Mouse (Mus musculus) limb, embryonic 15.5 days (tissue): Measurements from ENCODE around the gene Kcnk16. TPM values are rescaled to one million over a fixed set of nuclear protein-coding genes. Genes with fewer than 3 reads are reported as not detected.

Experiments
- ATAC-seq: fragments of 200-750 bp; cut with Nextera tagmentation; 2 replicates; pipeline ENCODE4 v1.8.0; 2017; ENCODE audit warnings: low read depth, moderate TSS enrichment; ENCODE audit not compliant: insufficient number of reproducible peaks, low FRiP score, low TSS enrichment
- H3K27ac ChIP-seq: fragments of 300-500 bp; sonication (generic); 2 replicates; pipeline ENCODE4 v1.5.1; 2015; ENCODE audit warnings: moderate library complexity, mild to moderate bottlenecking, inconsistent platforms
- H3K27me3 ChIP-seq: fragments of 300-500 bp; sonication (generic); 2 replicates; pipeline ENCODE4 v1.6.1; 2015; ENCODE audit warnings: inconsistent platforms
- H3K36me3 ChIP-seq: fragments of 300-500 bp; sonication (generic); 2 replicates; pipeline ENCODE4 v1.6.1; 2015; ENCODE audit warnings: inconsistent platforms
- H3K4me1 ChIP-seq: fragments of 300-500 bp; sonication (generic); 2 replicates; pipeline ENCODE4 v1.6.1; 2015; ENCODE audit warnings: inconsistent platforms
- H3K4me2 ChIP-seq: fragments of 300-500 bp; sonication (generic); 2 replicates; pipeline ENCODE4 v1.6.1; 2015; ENCODE audit warnings: mild to moderate bottlenecking, inconsistent platforms
- H3K4me3 ChIP-seq: fragments of 300-500 bp; sonication (generic); 2 replicates; pipeline ENCODE4 v1.5.1; 2015; ENCODE audit warnings: mild to moderate bottlenecking, inconsistent platforms
- H3K9ac ChIP-seq: fragments of 300-500 bp; sonication (generic); 2 replicates; pipeline ENCODE4 v1.6.1; 2015; ENCODE audit warnings: inconsistent platforms
- H3K9me3 ChIP-seq: fragments of 300-500 bp; sonication (generic); 2 replicates; pipeline ENCODE4 v1.6.1; 2016; ENCODE audit warnings: inconsistent platforms
- WGBS: fragments of 180-500 bp; shearing (Covaris S2); methylation state at CpG from one replicate; pipeline ENCODE4 v1.1.7; 2015; 5-methylcytosine and 5-hydroxymethylcytosine counted together
- polyA plus RNA-seq: library from polyadenylated mRNA; unstranded; fragments of >200 nt; fragmentation: Nextera tagmentation; extraction: Ambion mirVana; gene quantifications from 2 replicates; pipeline ENCODE4 v1.2.1, GENCODE M21; 2015

Gene Kcnk16
- polyA plus RNA-seq, 1 experiment from 2014 or later, result 0.17 TPM

GRCm38 (mm10) chr14:20228336-20228735 lies 40.7 kb downstream of the Kcnk16 start:
- Histone ChIP-seq H3K4me2 (no peak overlapping the region), H3K4me3 (no peak overlapping the region), H3K27ac (no peak overlapping the region), H3K9me3 (no peaks in the 10 kb centered on the region), H3K4me1 (0 out of 2 replicates have a peak, but pooled peaks cover 4% of the 10 kb centered on the region), H3K9ac (no peak overlapping the region), H3K27me3 (no peaks in the 10 kb centered on the region), H3K36me3 (no peaks in the 10 kb centered on the region)
- no peak for ATAC-seq
- 61% methylated on average over 4 of the region's 4 CpGs for WGBS

- Histone ChIP-seq H3K4me3 (no peak overlapping the region), H3K36me3 (no peaks in the 10 kb centered on the region), H3K4me2 (no peak overlapping the region), H3K9me3 (no peaks in the 10 kb centered on the region), H3K9ac (no peak overlapping the region), H3K27ac (no peak overlapping the region), H3K4me1 (0 out of 2 replicates have a peak, but pooled peaks cover 4% of the 10 kb centered on the region), H3K27me3 (no peaks in the 10 kb centered on the region)
- 28% methylated on average over 2 of the region's 2 CpGs for WGBS
- ATAC-seq, result no peak
These were observed 42.0 kb downstream of the Kcnk16 start for GRCm38 (mm10) chr14:20226982-20227381.

GRCm38 (mm10) chr14:20226488-20226887 lies 42.5 kb downstream of the Kcnk16 start:
- Histone ChIP-seq H3K9me3 (no peaks in the 10 kb centered on the region), H3K4me1 (0 out of 2 replicates have a peak, but pooled peaks cover 4% of the 10 kb centered on the region), H3K4me2 (no peak overlapping the region), H3K27ac (no peak overlapping the region), H3K4me3 (no peak overlapping the region), H3K9ac (no peak overlapping the region), H3K27me3 (no peaks in the 10 kb centered on the region), H3K36me3 (no peaks in the 10 kb centered on the region)
- 64% methylated on average over 7 of the region's 7 CpGs for WGBS
- ATAC-seq, result no peak

- H3K4me3 ChIP-seq, result no peak overlapping the region
- no peaks in the 10 kb centered on the region for H3K36me3 ChIP-seq
- ATAC-seq, result no peak
- no peak overlapping the region for H3K4me2 ChIP-seq
- no peak overlapping the region for H3K9ac ChIP-seq
- no peak overlapping the region for H3K27ac ChIP-seq
- H3K4me1 ChIP-seq, result 0 out of 2 replicates have a peak, but pooled peaks cover 4% of the 10 kb centered on the region
- no peaks in the 10 kb centered on the region for H3K27me3 ChIP-seq
- WGBS, result 68% methylated on average over 4 of the region's 4 CpGs
- H3K9me3 ChIP-seq, result no peaks in the 10 kb centered on the region
These were observed 43.5 kb downstream of the Kcnk16 start for GRCm38 (mm10) chr14:20225525-20225924.

- 0 out of 2 replicates have a peak, but pooled peaks cover 4% of the 10 kb centered on the region for H3K4me1 ChIP-seq
- no peaks in the 10 kb centered on the region for H3K27me3 ChIP-seq
- no peak overlapping the region for H3K9ac ChIP-seq
- no peak overlapping the region for H3K4me3 ChIP-seq
- H3K4me2 ChIP-seq, result no peak overlapping the region
- H3K27ac ChIP-seq, result no peak overlapping the region
- no peaks in the 10 kb centered on the region for H3K36me3 ChIP-seq
- WGBS, result 64% methylated on average over 10 of the region's 10 CpGs
- no peaks in the 10 kb centered on the region for H3K9me3 ChIP-seq
- no peak for ATAC-seq
These were observed 44.3 kb downstream of the Kcnk16 start for GRCm38 (mm10) chr14:20224576-20225218.

- no peaks in the 10 kb centered on the region for H3K27me3 ChIP-seq
- no peak overlapping the region for H3K27ac ChIP-seq
- H3K36me3 ChIP-seq, result no peaks in the 10 kb centered on the region
- 0 out of 2 replicates have a peak, but pooled peaks cover 4% of the 10 kb centered on the region for H3K4me1 ChIP-seq
- ATAC-seq, result no peak
- H3K9ac ChIP-seq, result no peak overlapping the region
- no peak overlapping the region for H3K4me3 ChIP-seq
- H3K9me3 ChIP-seq, result no peaks in the 10 kb centered on the region
- no peak overlapping the region for H3K4me2 ChIP-seq
- WGBS, result 37% methylated on average over 4 of the region's 4 CpGs
These were observed 44.8 kb downstream of the Kcnk16 start for GRCm38 (mm10) chr14:20224163-20224562.

GRCm38 (mm10) chr14:20223253-20223652 lies 45.7 kb downstream of the Kcnk16 start:
- H3K9ac ChIP-seq, result no peak overlapping the region
- 87% methylated on average over 5 of the region's 5 CpGs for WGBS
- no peak for ATAC-seq
- H3K36me3 ChIP-seq, result no peaks in the 10 kb centered on the region
- no peak overlapping the region for H3K4me3 ChIP-seq
- H3K4me1 ChIP-seq, result 0 out of 2 replicates have a peak, but pooled peaks cover 4% of the 10 kb centered on the region
- no peak overlapping the region for H3K27ac ChIP-seq
- no peak overlapping the region for H3K4me2 ChIP-seq
- no peaks in the 10 kb centered on the region for H3K9me3 ChIP-seq
- H3K27me3 ChIP-seq, result no peaks in the 10 kb centered on the region

GRCm38 (mm10) chr14:20221083-20221482 lies 47.9 kb downstream of the Kcnk16 start:
- no peak overlapping the region for H3K9ac ChIP-seq
- 75% methylated on average over 7 of the region's 7 CpGs for WGBS
- no peaks in the 10 kb centered on the region for H3K27me3 ChIP-seq
- no peak overlapping the region for H3K4me3 ChIP-seq
- no peak overlapping the region for H3K27ac ChIP-seq
- no peak for ATAC-seq
- H3K4me2 ChIP-seq, result no peak overlapping the region
- H3K4me1 ChIP-seq, result 0 out of 2 replicates have a peak, but pooled peaks cover 4% of the 10 kb centered on the region
- no peaks in the 10 kb centered on the region for H3K9me3 ChIP-seq
- no peaks in the 10 kb centered on the region for H3K36me3 ChIP-seq

- no peak overlapping the region for H3K4me2 ChIP-seq
These were observed 49.1 kb downstream of the Kcnk16 start for GRCm38 (mm10) chr14:20219849-20220248.

GRCm38 (mm10) chr14:20217299-20217864 lies 51.6 kb downstream of the Kcnk16 start:
- Histone ChIP-seq H3K9me3 (no peaks in the 10 kb centered on the region), H3K27me3 (no peaks in the 10 kb centered on the region), H3K4me1 (no peaks in the 10 kb centered on the region), H3K27ac (no peak overlapping the region), H3K4me3 (no peak overlapping the region), H3K4me2 (no peak overlapping the region), H3K36me3 (no peaks in the 10 kb centered on the region), H3K9ac (no peak overlapping the region)
- 37% methylated on average over 3 of the region's 3 CpGs for WGBS
- ATAC-seq, result no peak

More at GRCm38 (mm10) chr14:20219849-20220248, 49.1 kb downstream of the Kcnk16 start:
- Histone ChIP-seq H3K36me3 (no peaks in the 10 kb centered on the region), H3K27me3 (no peaks in the 10 kb centered on the region), H3K27ac (no peak overlapping the region), H3K4me1 (0 out of 2 replicates have a peak, but pooled peaks cover 4% of the 10 kb centered on the region), H3K9me3 (no peaks in the 10 kb centered on the region), H3K9ac (no peak overlapping the region), H3K4me3 (no peak overlapping the region)
- 87% methylated on average over 1 of the region's 1 CpGs for WGBS
- no peak for ATAC-seq

- 84% methylated on average over 7 of the region's 7 CpGs for WGBS
- H3K4me3 ChIP-seq, result no peak overlapping the region
- no peaks in the 10 kb centered on the region for H3K4me1 ChIP-seq
- no peak overlapping the region for H3K9ac ChIP-seq
- no peaks in the 10 kb centered on the region for H3K27me3 ChIP-seq
- no peak overlapping the region for H3K4me2 ChIP-seq
- no peak for ATAC-seq
- no peaks in the 10 kb centered on the region for H3K9me3 ChIP-seq
- no peak overlapping the region for H3K27ac ChIP-seq
- H3K36me3 ChIP-seq, result no peaks in the 10 kb centered on the region
These were observed 52.3 kb downstream of the Kcnk16 start for GRCm38 (mm10) chr14:20216561-20217298.

- ATAC-seq, result no peak
- no peak overlapping the region for H3K4me2 ChIP-seq
- no peak overlapping the region for H3K27ac ChIP-seq
- H3K27me3 ChIP-seq, result no peaks in the 10 kb centered on the region
- no peaks in the 10 kb centered on the region for H3K9me3 ChIP-seq
- H3K9ac ChIP-seq, result no peak overlapping the region
- H3K36me3 ChIP-seq, result no peaks in the 10 kb centered on the region
- 62% methylated on average over 5 of the region's 5 CpGs for WGBS
- H3K4me3 ChIP-seq, result no peak overlapping the region
- H3K4me1 ChIP-seq, result no peaks in the 10 kb centered on the region
These were observed 53.2 kb downstream of the Kcnk16 start for GRCm38 (mm10) chr14:20215826-20216225.
